Mouse (Mus musculus): ENCODE measurements around the gene Elp5.
A peak's percentile ranks its signal among the peaks of the same experiment; 100 is the strongest.
"Not testable (repeated sequence)": the region's sequence is repeated elsewhere in the genome, so short reads cannot be mapped to it uniquely, and the experiment has no call there.

Elp5 gene

DNA sequence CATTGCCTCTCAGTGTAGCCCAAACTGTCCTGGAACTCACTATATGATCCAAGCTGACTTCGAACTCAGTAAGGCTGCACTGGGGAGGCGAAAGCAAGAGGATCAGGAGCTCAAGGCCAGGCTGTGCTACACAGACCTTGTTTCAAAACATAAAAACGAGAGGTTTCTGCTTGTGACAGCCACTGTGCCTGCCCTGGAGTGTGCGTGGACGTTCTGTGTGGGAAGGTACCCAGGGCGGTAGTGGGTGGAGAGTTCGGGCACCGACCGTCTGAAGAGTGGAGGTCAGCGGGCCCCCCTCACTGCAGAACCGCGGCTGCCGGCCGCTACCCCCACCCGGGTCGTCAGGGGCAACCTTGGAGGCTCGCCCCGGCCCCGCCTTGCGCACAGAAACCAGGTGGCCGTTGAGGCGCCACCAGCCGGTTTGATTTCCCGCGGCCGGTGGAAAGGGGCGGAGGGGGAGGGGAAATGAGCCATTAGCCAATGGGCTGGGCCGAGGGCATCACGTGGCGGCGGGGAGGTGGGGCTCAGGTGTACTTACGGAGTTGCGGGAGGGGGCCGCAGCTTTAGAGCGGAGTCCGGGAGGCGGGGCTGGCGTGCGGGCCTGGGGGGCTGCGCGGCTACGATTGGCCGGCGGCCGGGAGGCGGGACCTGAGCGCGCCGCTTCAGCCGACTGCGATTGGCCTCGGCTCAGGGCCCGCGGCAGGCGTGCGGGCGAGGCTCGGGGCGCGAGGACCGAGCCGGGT lies 47.0 kb downstream of the Elp5 start, which contains the start of gene Ybx2:
Gene Ybx2, plus strand, starts transcription at position 660 of the 743 bp plus-strand sequence.
- peak; percentile 97 for DNase-seq (ENCODE audit: low read depth, low spot score)

- no peak for DNase-seq (ENCODE audit: low read depth, low spot score)
Measured at GRCm38 (mm10) chr11:69934681-69935080, 47.6 kb downstream of the Elp5 start.

- peak; percentile 87 for DNase-seq (ENCODE audit: low read depth, low spot score)
Measured at GRCm38 (mm10) chr11:69934169-69934568, 48.1 kb downstream of the Elp5 start.

DNA sequence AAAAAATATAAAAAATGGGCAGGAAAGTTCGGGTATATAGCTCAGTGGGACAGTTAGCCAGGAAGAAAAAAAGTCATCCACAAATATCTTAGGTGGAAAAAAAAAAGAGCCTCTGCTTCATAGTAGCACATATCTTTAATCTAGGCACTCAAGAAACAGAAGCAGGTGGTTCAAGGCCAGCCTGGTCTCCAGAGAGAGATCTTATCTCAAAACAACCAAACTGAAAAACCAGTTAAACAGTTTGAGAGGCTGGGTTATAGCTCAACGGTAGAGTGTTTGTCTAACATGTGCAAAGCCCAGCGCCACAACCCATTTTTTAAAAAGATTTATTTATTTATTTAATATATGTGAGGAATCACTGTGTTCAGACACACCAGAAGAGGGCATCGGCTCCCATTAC lies 49.3 kb downstream of the Elp5 start:
- no peak for DNase-seq (ENCODE audit: low read depth, low spot score)

- peak; percentile 47 for DNase-seq (ENCODE audit: low read depth, low spot score)
Measured at GRCm38 (mm10) chr11:69932254-69932653, 50.1 kb downstream of the Elp5 start.

DNA sequence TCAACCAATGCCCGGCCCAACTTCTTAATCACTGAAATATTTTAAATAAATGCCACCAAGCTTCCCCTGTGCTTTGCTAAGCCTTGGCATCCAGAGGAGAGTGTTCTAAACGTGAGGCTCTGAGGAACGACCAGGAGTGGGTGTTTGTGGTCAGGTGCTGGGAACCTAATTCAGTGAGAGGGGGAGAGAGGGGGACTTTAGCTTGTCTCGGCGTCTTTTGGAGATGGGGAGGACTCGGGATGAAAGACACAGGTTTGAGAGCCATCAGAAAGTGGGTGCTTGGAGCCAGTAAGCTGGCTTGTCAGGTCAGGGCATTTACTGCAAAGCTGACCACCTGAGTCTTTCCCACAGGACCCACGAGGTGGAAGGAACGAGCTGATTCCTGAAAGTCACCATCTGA lies 50.5 kb downstream of the Elp5 start:
- no peak for DNase-seq (ENCODE audit: low read depth, low spot score)

- no peak for DNase-seq (ENCODE audit: low read depth, low spot score)
Measured at GRCm38 (mm10) chr11:69930967-69931537, 51.3 kb downstream of the Elp5 start.

- DNase-seq (ENCODE audit: low read depth, low spot score) = not testable (repeated sequence)
Measured at GRCm38 (mm10) chr11:69930176-69930575, 52.1 kb downstream of the Elp5 start.

DNA sequence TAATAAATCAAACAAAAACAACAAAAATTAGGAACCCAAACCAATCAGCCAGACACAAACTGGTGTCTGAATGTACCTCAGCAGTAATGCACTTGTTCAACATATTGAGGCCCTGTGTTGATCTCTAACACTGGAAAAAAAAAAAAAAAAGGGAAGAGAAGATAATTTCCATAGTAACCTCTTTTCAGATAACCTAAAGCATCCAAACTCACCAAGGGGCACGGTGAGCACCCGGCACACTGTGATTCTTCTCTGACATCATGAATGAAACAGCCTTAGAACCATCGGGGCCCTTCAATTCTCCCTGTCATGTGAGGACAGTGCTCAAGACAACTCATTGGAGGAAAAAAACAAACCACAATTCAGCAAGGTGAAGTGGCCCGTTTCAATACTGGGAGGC lies 52.6 kb downstream of the Elp5 start:
- DNase-seq (ENCODE audit: low read depth, low spot score) = no peak

DNA sequence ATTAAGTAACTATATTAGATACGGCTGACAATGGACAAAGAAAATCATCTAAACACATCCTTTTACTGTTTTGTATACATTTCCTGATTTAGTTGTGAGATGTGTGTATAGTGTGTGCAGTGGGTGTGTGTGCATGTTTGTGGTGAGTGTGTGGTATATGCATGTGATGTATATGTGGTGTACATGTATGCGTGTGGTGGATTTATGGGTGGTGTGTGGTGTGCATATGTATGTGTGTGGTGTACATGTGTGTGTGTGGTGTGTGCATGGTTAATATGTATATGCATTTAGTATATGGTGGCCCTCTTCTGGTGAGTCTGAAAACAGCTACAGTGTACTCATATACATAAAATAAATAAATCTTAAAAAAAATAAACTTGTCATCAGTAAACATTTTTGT lies 54.8 kb downstream of the Elp5 start:
- no peak for DNase-seq (ENCODE audit: low read depth, low spot score)

DNA sequence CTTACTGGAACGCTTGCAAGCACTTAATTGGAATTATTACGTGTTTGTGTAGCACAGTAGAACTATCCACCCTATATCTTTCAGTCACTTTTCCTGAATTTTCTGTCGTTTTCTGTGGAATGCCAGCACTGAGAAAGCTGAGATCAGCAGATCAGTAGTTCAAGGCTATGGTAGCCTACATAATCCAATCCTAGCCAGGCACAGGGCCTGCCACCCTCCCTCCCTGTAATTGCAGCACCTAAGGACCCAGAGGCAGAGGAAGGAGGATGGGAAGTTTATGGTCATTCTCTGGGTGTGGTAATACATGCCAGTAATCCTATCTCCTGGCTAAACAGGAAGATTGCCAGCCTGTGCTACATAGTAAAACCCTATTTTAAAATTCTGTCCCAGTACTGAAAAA lies 59.5 kb downstream of the Elp5 start:
- DNase-seq (ENCODE audit: low read depth, low spot score) = no peak

DNA sequence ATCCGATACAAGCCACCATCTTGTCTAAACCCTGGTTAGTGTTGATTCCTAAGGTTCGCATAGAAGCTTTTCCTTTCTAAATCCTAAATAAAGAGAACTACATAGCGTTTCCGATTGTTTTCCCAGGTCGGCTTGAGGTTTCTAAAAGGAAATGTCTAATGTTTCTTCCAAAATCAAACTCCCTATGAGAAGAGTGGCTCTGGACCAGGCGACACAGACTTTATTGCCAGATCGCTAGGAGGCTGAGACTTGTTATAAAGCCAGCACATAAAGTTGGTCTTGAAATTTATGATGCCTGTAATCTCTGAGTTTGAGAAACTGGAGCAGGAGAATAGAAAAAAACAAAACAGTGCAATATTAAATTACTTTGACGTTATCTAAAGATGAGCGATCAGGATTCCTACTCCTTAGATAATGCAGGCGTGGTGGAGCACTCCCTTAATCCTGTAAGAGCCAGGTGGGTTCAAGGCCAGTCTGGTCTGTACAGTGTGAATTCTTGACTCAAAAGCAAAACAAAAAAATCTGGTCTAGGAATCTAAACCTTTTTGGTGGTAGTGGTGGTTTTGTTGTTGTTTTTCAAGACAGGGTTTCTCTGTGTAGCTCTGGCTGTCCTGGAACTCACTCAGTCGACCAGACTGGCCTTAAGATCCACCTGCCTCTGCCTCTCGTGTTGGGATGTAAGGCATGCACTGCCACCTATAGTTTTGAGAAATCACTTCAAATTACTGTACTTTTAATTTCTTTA lies 60.1 kb downstream of the Elp5 start:
- DNase-seq (ENCODE audit: low read depth, low spot score) = peak; percentile 64

- DNase-seq (ENCODE audit: low read depth, low spot score) = peak; percentile 100
Measured at GRCm38 (mm10) chr11:69921114-69922011, 61.0 kb downstream of the Elp5 start, which contains the start of gene Eif5a. TSS of gene Eif5a (minus strand) at chr11:69921958.

DNA sequence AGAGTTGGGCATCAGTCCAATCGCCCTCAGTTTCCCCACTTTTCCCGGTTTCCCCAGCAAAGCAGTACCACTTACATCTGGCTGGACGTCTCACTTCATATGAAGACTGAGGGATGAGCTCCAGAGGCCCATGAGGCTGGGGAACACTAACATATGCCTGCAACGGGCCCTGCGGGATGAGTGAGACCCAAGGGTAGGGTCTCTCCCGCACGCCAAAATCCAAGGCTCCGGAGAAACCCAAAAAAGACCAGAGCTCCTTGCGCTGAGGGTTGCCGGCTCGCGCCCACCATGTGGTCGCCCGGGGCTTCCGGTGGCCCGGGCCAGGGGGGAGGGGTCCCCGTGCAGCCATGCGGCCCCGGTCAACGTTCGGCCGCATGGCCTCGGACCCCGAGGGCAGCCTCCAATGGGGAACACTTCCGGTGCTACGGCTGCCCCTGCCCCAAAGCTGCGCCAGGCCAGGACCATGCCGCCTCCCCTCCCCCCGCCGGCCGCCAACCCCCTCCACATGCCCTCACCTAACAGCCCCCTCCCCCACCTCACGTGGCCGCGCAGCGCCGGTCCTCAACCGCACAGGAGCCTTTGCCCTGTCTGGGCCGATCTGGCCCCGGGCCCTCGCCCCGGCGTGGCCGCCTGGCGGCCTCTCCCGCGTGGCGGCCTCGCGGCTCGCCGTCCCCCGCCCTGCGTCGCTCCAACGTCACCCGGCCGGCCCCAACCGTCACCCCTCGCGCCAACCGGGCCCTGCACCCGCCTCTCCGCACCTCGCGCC lies 61.9 kb downstream of the Elp5 start:
- DNase-seq (ENCODE audit: low read depth, low spot score) = peak; percentile 72

- DNase-seq (ENCODE audit: low read depth, low spot score) = peak; percentile 93
Measured at GRCm38 (mm10) chr11:69919661-69920265, 62.6 kb downstream of the Elp5 start.

DNA sequence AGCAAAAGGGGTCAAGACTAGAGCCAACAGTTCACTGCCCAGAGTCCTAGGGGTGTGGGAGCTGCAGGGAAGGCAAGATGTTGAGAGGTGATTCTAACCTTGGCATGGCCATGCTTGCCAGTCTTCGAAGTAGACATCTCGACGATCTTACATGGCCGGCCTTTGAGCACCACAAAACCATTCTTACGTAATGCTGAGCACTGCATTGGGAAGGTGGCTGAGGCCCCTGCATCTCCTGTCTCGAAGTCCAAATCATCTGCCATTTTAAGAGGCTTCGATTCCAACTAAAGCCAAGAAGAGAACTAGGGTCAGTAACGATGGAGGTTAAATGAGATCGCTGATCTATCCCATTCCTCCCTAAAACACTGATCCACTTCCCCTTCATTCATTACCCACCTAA lies 63.3 kb downstream of the Elp5 start:
- no peak for DNase-seq (ENCODE audit: low read depth, low spot score)

Measured in R1 (cell line).